Comparison of ENCODE assay signal across 28 mouse cellular contexts in the genomic region with DNA sequence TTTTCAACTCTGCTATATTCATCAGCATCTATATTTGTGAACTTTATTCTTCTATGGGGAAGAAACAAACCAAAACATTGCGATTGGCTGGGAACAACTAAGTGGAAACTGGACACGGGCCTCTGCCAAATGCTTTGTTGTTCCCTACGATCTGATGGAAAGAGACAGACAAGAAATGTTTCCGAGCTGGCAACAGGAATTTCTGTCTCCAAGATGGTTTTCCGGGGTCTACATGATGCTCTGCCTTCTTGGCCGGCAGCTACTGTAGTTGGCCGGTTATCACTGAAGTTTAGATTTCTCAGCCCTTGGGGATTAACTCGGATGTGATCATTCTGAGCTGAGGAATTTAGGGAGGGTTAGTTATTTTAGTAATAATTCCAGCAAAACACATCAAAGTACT. TPM values are rescaled to one million over a fixed set of nuclear protein-coding genes. Genes with fewer than 3 reads are reported as not detected.
DNase-seq lines count a peak whose midpoint lies in the region; ATAC-seq and TF ChIP-seq lines count a peak whose summit lies in the region.
"Had no signal": no experiment of that assay in that cellular context is flagged by ENCODE, and none has a peak within 500 bp of the region (broad histone marks: within the 10 kb centered on the region; RNA-seq: fewer than 3 reads in every experiment).

No protein-coding gene starts in this region.

- DNase-seq in gastrocnemius, postnatal 14 days: peak; percentile 8
- DNase-seq in gastrocnemius, postnatal 36 days: no peak
- DNase-seq in kidney, adult 2 months: peak; percentile 15
- no peak for DNase-seq in kidney, adult 18-20 months
- DNase-seq in lung, embryonic 14.5 days: peak; percentile 27
- no peak for DNase-seq in lung, adult 18-20 months
- no peak for DNase-seq in spleen, adult 18-20 months
- DNase-seq: adrenal gland, postnatal 25 days; cerebellum, adult 11-12 months; cerebellum, postnatal 14 days; liver, postnatal 0 days; right cerebral cortex, postnatal 25 days had no signal

- H3K9me3 ChIP-seq in lung, embryonic 14.5 days (ENCODE audit: low read depth, low read length): no peaks in the 10 kb centered on the region
- H3K9me3 ChIP-seq: embryonic facial prominence, embryonic 15.5 days; hindbrain, embryonic 15.5 days; intestine, embryonic 15.5 days; limb, embryonic 15.5 days; midbrain, embryonic 10.5 days had no signal

- no peak overlapping the region for H3K4me2 ChIP-seq in lung, embryonic 14.5 days
- H3K4me2 ChIP-seq: embryonic facial prominence, embryonic 15.5 days; hindbrain, embryonic 15.5 days; intestine, embryonic 15.5 days; limb, embryonic 15.5 days had no signal

- no peaks in the 10 kb centered on the region; the same call in 1 of the 2 replicates for H3K4me1 ChIP-seq in kidney, adult 2 months (ENCODE audit: control insufficient read depth, insufficient read depth, low read length)
- no peaks in the 10 kb centered on the region for H3K4me1 ChIP-seq in lung, embryonic 14.5 days (ENCODE audit: insufficient read depth)
- H3K4me1 ChIP-seq: hindbrain, embryonic 15.5 days; intestine, embryonic 15.5 days; midbrain, embryonic 10.5 days had no signal

- H3K4me3 ChIP-seq in kidney, adult 2 months (ENCODE audit: insufficient read depth, low read depth, low read length): no peak overlapping the region
- no peak overlapping the region for H3K4me3 ChIP-seq in lung, embryonic 14.5 days (ENCODE audit: low read depth, low read length)
- H3K4me3 ChIP-seq: embryonic facial prominence, embryonic 15.5 days; hindbrain, embryonic 15.5 days; intestine, embryonic 15.5 days; limb, embryonic 15.5 days; midbrain, embryonic 10.5 days had no signal

- no peaks in the 10 kb centered on the region for H3K27me3 ChIP-seq in kidney, adult 2 months (replicated peaks; ENCODE audit: control insufficient read depth, insufficient read depth, low read length)
- no peaks in the 10 kb centered on the region for H3K27me3 ChIP-seq in lung, embryonic 14.5 days (ENCODE audit: insufficient read depth, low read length)
- H3K27me3 ChIP-seq: CH12.LX; embryonic facial prominence, embryonic 15.5 days; hindbrain, embryonic 15.5 days; intestine, embryonic 15.5 days; limb, embryonic 15.5 days had no signal

- no peak overlapping the region for H3K9ac ChIP-seq in lung, embryonic 14.5 days
- H3K9ac ChIP-seq: embryonic facial prominence, embryonic 15.5 days; hindbrain, embryonic 15.5 days; intestine, embryonic 15.5 days; limb, embryonic 15.5 days; liver, postnatal 0 days had no signal

- intact Hi-C loops in gastrocnemius, postnatal 14 days (cut with DNase I; ENCODE audit: low total_unique reads): no loop called here
- intact Hi-C loops in gastrocnemius, postnatal 36 days (cut with DNase I): no loop called here

- H3K36me3 ChIP-seq in kidney, adult 2 months (ENCODE audit: control insufficient read depth, insufficient read depth, low read length): no peaks in the 10 kb centered on the region
- H3K36me3 ChIP-seq in lung, embryonic 14.5 days (ENCODE audit: insufficient read depth): no peaks in the 10 kb centered on the region
- H3K36me3 ChIP-seq: embryonic facial prominence, embryonic 15.5 days; hindbrain, embryonic 15.5 days; intestine, embryonic 15.5 days; limb, embryonic 15.5 days; midbrain, embryonic 10.5 days had no signal

- 73% methylated on average over 8 of the region's 8 CpGs for WGBS in kidney, adult 2 months
- 69% methylated on average over 8 of the region's 8 CpGs for WGBS in lung, embryonic 14.5 days

- TF ChIP-seq CTCF in kidney, adult 2 months (conservative IDR thresholded peaks at IDR 0.05; ENCODE audit: insufficient read depth, insufficient read length, low read depth, low read length): no peak
- no peak for TF ChIP-seq CTCF in lung, embryonic 14.5 days (IDR thresholded peaks at IDR 0.05; ENCODE audit: low read depth)

- ATAC-seq in lung, embryonic 14.5 days (ENCODE audit: insufficient read depth): no peak
- ATAC-seq: forebrain, embryonic 16.5 days; intestine, embryonic 15.5 days; liver, postnatal 0 days had no signal

- H3K27ac ChIP-seq in kidney, adult 2 months (ENCODE audit: insufficient read depth, low read depth, low read length): no peak overlapping the region
- H3K27ac ChIP-seq in lung, embryonic 14.5 days (ENCODE audit: low read depth): no peak overlapping the region
- H3K27ac ChIP-seq: embryonic facial prominence, embryonic 15.5 days; hindbrain, embryonic 15.5 days; intestine, embryonic 15.5 days; limb, embryonic 15.5 days; midbrain, embryonic 10.5 days; stomach, postnatal 0 days had no signal

- TF ChIP-seq POLR2A in kidney, adult 2 months (IDR thresholded peaks at IDR 0.05; ENCODE audit: low read depth, low read length): no peak

RNA-seq across cellular contexts. Expression of a gene that starts 32.9 kb away (rescaled TPM):
- 10 to 100 TPM; 21.5 to 25.3 TPM for total RNA-seq in gastrocnemius, postnatal 14 days (2021)
- total RNA-seq in gastrocnemius, postnatal 36 days (2021): 10 to 100 TPM; 21.2 to 23.5 TPM
- polyA plus RNA-seq in kidney, adult 2 months (2012; rRNA removed): 33.9 and 37.3 TPM in 2 replicates
- 47.8 and 48.4 TPM in 2 replicates for polyA plus RNA-seq in lung, embryonic 14.5 days (2014; fragmentation: Nextera tagmentation; extraction: Ambion mirVana)

RNA-seq across cellular contexts. Expression of a gene that starts 35.3 kb away (rescaled TPM):
- not detected for total RNA-seq in gastrocnemius, postnatal 14 days (2021)
- not detected for total RNA-seq in gastrocnemius, postnatal 36 days (2021)
- polyA plus RNA-seq in kidney, adult 2 months (2012; rRNA removed): not detected in 2 replicates
- not detected in 2 replicates for polyA plus RNA-seq in lung, embryonic 14.5 days (2014; fragmentation: Nextera tagmentation; extraction: Ambion mirVana)
- total RNA-seq: adrenal gland, postnatal 25 days; CH12.LX; layer of hippocampus, adult 8-10 months; left cerebral cortex, adult 18-20 months; left cerebral cortex, postnatal 36 days; MEL; midbrain, postnatal 0 days had no signal
- polyA plus RNA-seq: forebrain, embryonic 16.5 days; heart, postnatal 0 days; hindbrain, embryonic 15.5 days; intestine, embryonic 15.5 days; limb, embryonic 15.5 days; liver, postnatal 0 days; midbrain, embryonic 10.5 days; midbrain, postnatal 0 days; stomach, postnatal 0 days; thymus, postnatal 0 days; urinary bladder, adult 2 months had no signal

RNA-seq across cellular contexts. Expression of a gene that starts 38.1 kb away (rescaled TPM):
- total RNA-seq in gastrocnemius, postnatal 14 days (2021): not detected
- total RNA-seq in gastrocnemius, postnatal 36 days (2021): not detected
- not detected in 2 replicates for polyA plus RNA-seq in kidney, adult 2 months (2012; rRNA removed)
- polyA plus RNA-seq in lung, embryonic 14.5 days (2014; fragmentation: Nextera tagmentation; extraction: Ambion mirVana): not detected in 2 replicates
- total RNA-seq: adrenal gland, postnatal 25 days; CH12.LX; layer of hippocampus, adult 8-10 months; left cerebral cortex, adult 18-20 months; left cerebral cortex, postnatal 36 days; MEL; midbrain, postnatal 0 days had no signal
- polyA plus RNA-seq: forebrain, embryonic 16.5 days; heart, postnatal 0 days; hindbrain, embryonic 15.5 days; limb, embryonic 15.5 days; liver, postnatal 0 days; midbrain, embryonic 10.5 days; midbrain, postnatal 0 days had no signal

Comparison
In these comparisons a context has a peak if more than half of its experiments do, and no peak if none do; other contexts are left out.
1. DNase-seq: peak in gastrocnemius, postnatal 14 days (single experiment), kidney, adult 2 months (single experiment) and lung, embryonic 14.5 days (single experiment); none in gastrocnemius, postnatal 36 days (0 of 2), kidney, adult 18-20 months (single experiment), lung, adult 18-20 months (0 of 2) and spleen, adult 18-20 months (0 of 2).